Mouse (Mus musculus): ENCODE results near the gene Nrg4. TPM values are rescaled to one million over a fixed set of nuclear protein-coding genes. Genes with fewer than 3 reads are reported as not detected.
"Not testable (repeated sequence)": the region's sequence is repeated elsewhere in the genome, so short reads cannot be mapped to it uniquely, and the experiment has no call there.

Gene Nrg4
- polyA plus RNA-seq, 1 experiment from 2014 or later = 1.4 TPM

DNA sequence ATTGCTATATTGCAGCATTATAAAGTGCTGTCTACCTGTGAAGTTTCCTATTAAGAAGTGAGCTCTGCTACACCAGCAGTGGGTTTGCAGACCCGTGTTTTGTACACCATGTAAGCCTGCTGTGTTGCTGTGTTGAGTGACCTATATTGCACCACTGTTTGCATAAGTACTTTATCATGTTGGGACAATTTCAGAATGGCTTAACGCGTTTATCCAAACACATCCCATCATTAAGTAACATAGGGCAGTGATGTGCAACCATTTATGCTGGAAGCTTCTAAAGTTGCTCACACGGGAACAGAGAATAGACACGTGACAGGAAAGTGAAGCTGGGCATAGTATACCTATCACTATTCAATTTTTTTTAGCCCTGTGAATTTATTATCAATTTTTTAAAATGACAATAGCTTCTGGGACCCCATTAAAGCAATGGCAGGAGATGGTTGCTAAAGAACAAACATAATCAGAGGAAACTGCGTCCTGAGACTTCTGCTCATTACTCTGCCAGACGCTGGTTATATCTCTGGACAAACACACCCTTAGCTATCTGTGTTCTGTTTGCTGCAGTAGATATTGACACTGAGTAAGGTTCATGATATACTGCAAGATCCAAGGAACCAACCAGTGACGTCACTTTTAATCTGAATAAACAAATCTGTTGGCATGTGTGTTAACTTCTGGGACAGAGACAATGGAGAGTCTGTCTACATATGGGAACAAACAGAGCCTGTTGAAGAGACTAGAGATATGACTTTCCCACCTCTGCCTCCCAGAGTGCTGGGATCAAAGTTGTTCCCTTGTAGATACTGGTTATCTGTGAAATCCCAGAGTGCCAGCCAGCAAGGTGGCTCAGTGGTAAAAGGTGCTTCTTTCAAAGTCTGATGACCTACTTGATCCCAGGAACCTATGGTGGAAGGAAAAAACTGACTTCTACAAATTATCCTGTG lies 62.0 kb downstream of the Nrg4 start:
- no peaks in the 10 kb centered on the region for H3K27me3 ChIP-seq
- no peaks in the 10 kb centered on the region for H3K9me3 ChIP-seq (replicated peaks)
- no peaks in the 10 kb centered on the region for H3K4me1 ChIP-seq
- no peak overlapping the region for H3K9ac ChIP-seq
- no peak overlapping the region for H3K27ac ChIP-seq
- no peak overlapping the region for H3K4me3 ChIP-seq
- WGBS = 84% methylated on average over 8 of the region's 8 CpGs
- H3K36me3 ChIP-seq = no peaks in the 10 kb centered on the region
- no peak for ATAC-seq (ENCODE audit: low FRiP score)
- H3K4me2 ChIP-seq (replicated peaks) = no peak overlapping the region

DNA sequence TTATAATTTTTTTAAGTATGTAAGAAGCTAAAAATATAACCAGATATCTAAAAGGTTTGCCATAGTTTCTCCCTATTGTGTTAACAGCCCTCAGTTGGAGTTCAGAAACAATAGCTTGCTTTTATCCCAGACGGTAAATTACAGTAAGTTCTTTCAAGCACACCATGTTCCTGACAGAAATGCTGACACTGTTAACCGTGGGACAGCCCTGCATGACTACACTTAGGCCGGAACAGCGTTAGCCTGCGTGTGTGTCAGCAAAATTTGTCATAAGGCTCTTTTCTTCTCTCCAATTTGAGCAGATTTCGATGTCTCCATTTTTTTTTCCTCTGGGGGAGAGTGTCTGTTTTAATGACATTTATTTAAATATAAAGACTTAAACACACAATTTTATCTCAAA lies 66.9 kb downstream of the Nrg4 start:
- H3K4me3 ChIP-seq = no peak overlapping the region
- H3K27me3 ChIP-seq = no peaks in the 10 kb centered on the region
- ATAC-seq (ENCODE audit: low FRiP score) = no peak
- H3K9ac ChIP-seq = no peak overlapping the region
- H3K36me3 ChIP-seq = no peaks in the 10 kb centered on the region
- H3K27ac ChIP-seq = no peak overlapping the region
- no peak overlapping the region for H3K4me2 ChIP-seq (replicated peaks)
- no peaks in the 10 kb centered on the region for H3K9me3 ChIP-seq (replicated peaks)
- H3K4me1 ChIP-seq = no peaks in the 10 kb centered on the region
- WGBS = 64% methylated on average over 6 of the region's 6 CpGs

DNA sequence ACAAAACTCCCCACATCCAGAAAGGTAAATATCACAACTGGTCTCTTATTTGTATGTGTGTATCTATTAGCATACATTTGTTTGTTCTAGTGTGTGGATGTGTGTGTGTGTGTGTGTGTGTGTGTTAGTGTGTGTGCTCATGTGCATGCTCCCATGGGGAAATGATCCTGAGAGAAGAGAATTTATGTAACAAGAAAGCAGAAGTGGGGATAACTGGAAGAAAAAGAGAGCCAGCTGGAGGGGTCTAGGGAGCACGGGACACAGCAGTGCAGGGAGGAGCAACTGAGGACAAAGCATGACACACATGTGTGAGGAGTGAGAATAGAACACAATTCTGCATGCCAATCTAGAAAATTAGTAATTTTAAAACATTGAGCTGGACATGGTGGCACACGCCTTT lies 69.5 kb downstream of the Nrg4 start:
- H3K27me3 ChIP-seq = no peaks in the 10 kb centered on the region
- no peak overlapping the region for H3K4me2 ChIP-seq (replicated peaks)
- H3K4me3 ChIP-seq = no peak overlapping the region
- 87% methylated on average over 2 of the region's 2 CpGs for WGBS
- no peaks in the 10 kb centered on the region for H3K9me3 ChIP-seq (replicated peaks)
- H3K9ac ChIP-seq = no peak overlapping the region
- no peaks in the 10 kb centered on the region for H3K4me1 ChIP-seq
- no peaks in the 10 kb centered on the region for H3K36me3 ChIP-seq
- ATAC-seq (ENCODE audit: low FRiP score) = no peak
- no peak overlapping the region for H3K27ac ChIP-seq

DNA sequence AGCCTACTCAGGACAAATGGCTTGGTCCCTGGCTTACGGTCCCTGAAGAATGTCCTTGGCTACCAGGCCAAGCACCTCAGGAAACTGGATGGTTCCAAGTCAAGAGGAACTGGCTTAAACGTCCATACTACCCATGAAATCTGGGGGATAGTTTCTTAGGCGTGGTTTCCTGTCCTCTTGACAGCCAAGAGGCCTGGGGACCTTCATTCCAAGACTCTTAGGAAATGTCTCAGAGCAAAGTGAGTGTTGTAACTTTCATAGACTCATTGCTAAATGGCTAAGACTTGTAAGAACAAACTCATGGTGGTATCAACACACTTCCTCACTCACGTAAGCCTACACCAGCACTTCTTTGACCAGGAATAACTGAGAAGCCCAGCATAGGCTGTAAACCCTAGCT lies 71.0 kb downstream of the Nrg4 start:
- Histone ChIP-seq H3K27ac (no peak overlapping the region), H3K4me1 (no peaks in the 10 kb centered on the region), H3K27me3 (no peaks in the 10 kb centered on the region), H3K4me3 (no peak overlapping the region), H3K4me2 (replicated peaks) (no peak overlapping the region), H3K9ac (no peak overlapping the region), H3K9me3 (replicated peaks) (no peaks in the 10 kb centered on the region), H3K36me3 (no peaks in the 10 kb centered on the region)
- 73% methylated on average over 4 of the region's 4 CpGs for WGBS
- no peak for ATAC-seq (ENCODE audit: low FRiP score)

DNA sequence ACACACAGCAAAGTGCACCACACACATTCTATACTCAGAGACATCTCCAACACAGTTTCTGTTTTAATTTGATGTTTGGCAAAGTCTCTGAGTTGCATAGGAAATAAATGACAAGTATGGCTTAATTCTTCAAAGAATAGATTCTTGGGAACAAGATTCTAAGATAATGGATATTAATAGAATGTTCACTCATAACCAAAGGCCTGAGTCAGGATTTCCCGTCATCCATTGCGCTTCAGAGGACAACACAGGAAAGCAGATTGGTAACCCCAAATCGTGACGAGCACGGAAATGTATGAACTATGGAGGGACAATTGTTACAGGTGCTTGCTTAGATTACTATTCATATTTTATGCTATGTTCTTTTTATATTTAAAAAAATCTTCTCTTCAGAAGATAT lies 71.6 kb downstream of the Nrg4 start:
- WGBS = 94% methylated on average over 5 of the region's 5 CpGs
- Histone ChIP-seq H3K4me2 (replicated peaks) (no peak overlapping the region), H3K4me1 (no peaks in the 10 kb centered on the region), H3K27me3 (no peaks in the 10 kb centered on the region), H3K36me3 (no peaks in the 10 kb centered on the region), H3K27ac (no peak overlapping the region), H3K9me3 (replicated peaks) (no peaks in the 10 kb centered on the region), H3K9ac (no peak overlapping the region), H3K4me3 (no peak overlapping the region)
- ATAC-seq (ENCODE audit: low FRiP score) = no peak

DNA sequence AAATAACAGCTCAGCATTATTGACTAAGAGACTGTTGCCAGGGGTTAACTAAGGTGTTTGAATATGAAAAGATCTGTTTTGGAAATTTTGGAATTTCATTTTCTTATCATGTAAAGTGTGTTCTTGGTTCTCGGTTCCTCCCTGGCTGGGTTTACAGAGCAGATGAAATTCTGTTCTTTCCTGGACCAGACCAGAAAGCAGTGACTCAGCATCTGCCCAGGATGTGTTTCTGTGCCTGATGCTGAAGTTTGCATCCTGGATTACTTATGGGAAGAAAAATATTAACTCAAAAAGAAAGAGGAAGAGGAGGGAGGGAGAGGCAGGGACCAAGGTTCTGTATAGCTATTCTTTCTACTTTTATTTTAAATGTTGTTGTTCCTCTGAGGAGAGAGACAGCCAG lies 72.8 kb downstream of the Nrg4 start:
- H3K4me3 ChIP-seq = no peak overlapping the region
- H3K9ac ChIP-seq = no peak overlapping the region
- WGBS = 74% methylated on average over 1 of the region's 1 CpGs
- no peaks in the 10 kb centered on the region for H3K9me3 ChIP-seq (replicated peaks)
- H3K4me2 ChIP-seq (replicated peaks) = no peak overlapping the region
- H3K27ac ChIP-seq = no peak overlapping the region
- no peak for ATAC-seq (ENCODE audit: low FRiP score)
- no peaks in the 10 kb centered on the region for H3K36me3 ChIP-seq
- H3K27me3 ChIP-seq = no peaks in the 10 kb centered on the region
- no peaks in the 10 kb centered on the region for H3K4me1 ChIP-seq

DNA sequence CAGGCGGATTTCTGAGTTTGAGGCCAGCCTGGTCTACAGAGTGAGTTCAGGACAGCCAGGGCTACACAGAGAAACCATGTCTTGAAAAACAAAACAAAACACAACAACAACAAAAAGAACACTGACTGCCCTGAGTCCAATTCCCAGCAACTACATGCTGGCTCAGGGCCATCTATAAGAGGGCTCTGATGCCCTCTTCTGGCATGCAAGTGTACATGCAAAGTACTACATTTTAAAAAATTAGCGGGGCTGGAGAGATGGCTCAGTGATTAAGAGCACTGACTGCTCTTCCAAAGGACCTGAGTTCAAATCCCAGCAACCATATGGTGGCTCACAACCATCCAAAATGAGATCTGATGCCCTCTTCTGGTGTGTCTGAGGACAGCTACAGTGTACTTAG lies 74.5 kb downstream of the Nrg4 start:
- H3K27ac ChIP-seq; H3K9ac ChIP-seq; H3K4me3 ChIP-seq; ATAC-seq (ENCODE audit: low FRiP score); H3K4me2 ChIP-seq (replicated peaks); H3K9me3 ChIP-seq (replicated peaks); H3K4me1 ChIP-seq; H3K36me3 ChIP-seq; H3K27me3 ChIP-seq: not testable (repeated sequence)
- WGBS = 63% methylated on average over 2 of the region's 2 CpGs

DNA sequence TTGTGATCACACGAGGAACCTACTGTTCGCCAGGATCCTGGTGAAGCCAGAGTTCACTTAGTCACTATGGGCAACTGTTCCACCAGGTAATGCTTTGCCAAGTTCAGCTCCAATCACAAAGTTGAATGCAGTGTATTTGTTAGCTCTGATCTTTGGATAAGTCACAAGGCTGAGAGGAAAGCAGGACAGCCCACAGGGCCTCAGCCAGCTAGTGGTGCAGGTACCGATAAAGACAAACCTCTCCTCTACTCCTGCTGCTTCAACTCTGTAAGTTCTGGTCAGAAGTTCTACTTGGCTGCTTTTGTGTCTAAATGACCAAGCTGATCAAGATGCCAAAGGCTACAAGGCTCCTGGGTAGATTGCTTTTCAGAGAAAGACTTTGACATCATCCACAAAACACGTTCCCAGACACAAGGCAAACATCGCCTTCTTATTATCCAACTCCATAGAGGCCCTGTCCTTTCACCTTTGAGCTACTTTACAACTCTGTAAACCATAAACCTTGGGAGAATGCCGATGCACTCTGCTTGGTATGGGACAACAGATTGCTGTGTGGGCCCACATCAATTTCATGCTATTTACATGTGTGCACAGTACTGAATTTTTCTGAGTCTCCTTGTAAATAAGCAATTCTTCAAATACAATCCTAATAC lies 75.9 kb downstream of the Nrg4 start:
- Histone ChIP-seq H3K36me3 (no peaks in the 10 kb centered on the region), H3K4me2 (replicated peaks) (no peak overlapping the region), H3K27ac (no peak overlapping the region), H3K4me3 (no peak overlapping the region), H3K9me3 (replicated peaks) (no peaks in the 10 kb centered on the region), H3K27me3 (no peaks in the 10 kb centered on the region), H3K4me1 (no peaks in the 10 kb centered on the region), H3K9ac (no peak overlapping the region)
- ATAC-seq (ENCODE audit: low FRiP score) = no peak
- WGBS = 85% methylated on average over 6 of the region's 6 CpGs

DNA sequence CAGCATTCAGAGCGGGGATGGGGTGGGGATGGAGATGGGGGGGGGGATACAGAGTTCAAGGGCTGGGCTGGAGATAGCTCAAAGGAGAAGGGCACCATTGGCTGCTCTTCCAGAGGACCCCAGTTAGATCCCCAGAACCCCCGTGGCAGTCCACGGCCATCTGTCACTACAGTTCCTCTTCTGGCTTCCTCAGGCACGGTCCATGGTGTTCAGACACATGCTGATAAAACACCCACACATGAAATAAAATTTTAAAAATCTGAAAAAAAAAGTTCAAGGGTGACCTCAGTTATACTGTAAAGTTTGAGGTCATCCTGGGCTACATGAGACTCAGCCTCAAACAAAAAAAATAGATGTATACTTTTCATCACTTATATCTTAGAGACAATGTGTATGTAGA lies 78.2 kb downstream of the Nrg4 start:
- no peak for ATAC-seq (ENCODE audit: low FRiP score)
- Histone ChIP-seq H3K4me3 (no peak overlapping the region), H3K4me1 (no peaks in the 10 kb centered on the region), H3K4me2 (replicated peaks) (no peak overlapping the region), H3K36me3 (no peaks in the 10 kb centered on the region), H3K9me3 (replicated peaks) (no peaks in the 10 kb centered on the region), H3K27me3 (no peaks in the 10 kb centered on the region), H3K27ac (no peak overlapping the region), H3K9ac (no peak overlapping the region)
- WGBS = 88% methylated on average over 4 of the region's 4 CpGs

DNA sequence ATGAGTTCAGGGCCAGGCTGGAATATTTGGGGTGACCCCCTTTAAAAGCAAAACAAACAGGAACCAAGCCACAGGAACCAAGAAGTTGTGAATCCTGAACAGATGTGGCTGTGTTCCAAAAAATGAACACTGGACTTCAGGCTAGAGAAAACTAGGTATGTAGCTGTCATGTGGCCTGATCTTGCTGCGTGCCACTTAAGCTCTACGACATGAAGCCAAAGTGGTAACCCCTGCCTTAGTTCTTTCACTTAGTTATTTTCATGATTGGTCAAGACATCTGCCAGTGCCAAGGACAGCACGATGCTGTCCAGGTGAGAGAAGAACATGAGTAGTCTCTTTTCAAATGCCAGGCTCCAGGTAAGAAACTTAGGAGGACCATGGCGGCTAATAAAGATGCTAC lies 79.7 kb downstream of the Nrg4 start:
- H3K9ac ChIP-seq = no peak overlapping the region
- H3K9me3 ChIP-seq (replicated peaks) = no peaks in the 10 kb centered on the region
- no peaks in the 10 kb centered on the region for H3K36me3 ChIP-seq
- no peak for ATAC-seq (ENCODE audit: low FRiP score)
- WGBS = 94% methylated on average over 4 of the region's 4 CpGs
- H3K4me3 ChIP-seq = no peak overlapping the region
- H3K4me2 ChIP-seq (replicated peaks) = no peak overlapping the region
- H3K4me1 ChIP-seq = no peaks in the 10 kb centered on the region
- H3K27me3 ChIP-seq = no peaks in the 10 kb centered on the region
- no peak overlapping the region for H3K27ac ChIP-seq

DNA sequence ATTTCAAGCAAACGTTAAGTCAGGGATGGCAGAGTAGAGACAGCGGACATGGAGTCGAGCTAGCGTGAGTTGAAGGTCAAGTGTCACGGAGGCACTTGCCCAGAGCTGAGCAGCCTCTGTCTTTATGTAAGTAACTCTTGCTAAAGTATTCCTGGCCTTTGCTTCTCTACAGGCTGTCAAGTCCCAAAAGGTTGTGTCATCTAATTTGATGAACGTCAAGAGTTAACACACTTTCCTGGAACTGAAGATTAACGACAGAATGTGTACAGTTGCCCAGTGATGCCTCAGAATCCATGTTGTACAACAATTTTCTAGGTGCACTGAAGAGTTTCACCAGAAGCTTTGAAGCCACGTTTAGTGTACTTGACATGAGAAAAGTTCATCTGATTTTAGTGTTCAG lies 80.2 kb downstream of the Nrg4 start:
- H3K4me2 ChIP-seq (replicated peaks) = no peak overlapping the region
- no peaks in the 10 kb centered on the region for H3K9me3 ChIP-seq (replicated peaks)
- H3K36me3 ChIP-seq = no peaks in the 10 kb centered on the region
- no peaks in the 10 kb centered on the region for H3K4me1 ChIP-seq
- WGBS = 74% methylated on average over 8 of the region's 8 CpGs
- H3K4me3 ChIP-seq = no peak overlapping the region
- no peak overlapping the region for H3K27ac ChIP-seq
- no peaks in the 10 kb centered on the region for H3K27me3 ChIP-seq
- no peak overlapping the region for H3K9ac ChIP-seq
- no peak for ATAC-seq (ENCODE audit: low FRiP score)

DNA sequence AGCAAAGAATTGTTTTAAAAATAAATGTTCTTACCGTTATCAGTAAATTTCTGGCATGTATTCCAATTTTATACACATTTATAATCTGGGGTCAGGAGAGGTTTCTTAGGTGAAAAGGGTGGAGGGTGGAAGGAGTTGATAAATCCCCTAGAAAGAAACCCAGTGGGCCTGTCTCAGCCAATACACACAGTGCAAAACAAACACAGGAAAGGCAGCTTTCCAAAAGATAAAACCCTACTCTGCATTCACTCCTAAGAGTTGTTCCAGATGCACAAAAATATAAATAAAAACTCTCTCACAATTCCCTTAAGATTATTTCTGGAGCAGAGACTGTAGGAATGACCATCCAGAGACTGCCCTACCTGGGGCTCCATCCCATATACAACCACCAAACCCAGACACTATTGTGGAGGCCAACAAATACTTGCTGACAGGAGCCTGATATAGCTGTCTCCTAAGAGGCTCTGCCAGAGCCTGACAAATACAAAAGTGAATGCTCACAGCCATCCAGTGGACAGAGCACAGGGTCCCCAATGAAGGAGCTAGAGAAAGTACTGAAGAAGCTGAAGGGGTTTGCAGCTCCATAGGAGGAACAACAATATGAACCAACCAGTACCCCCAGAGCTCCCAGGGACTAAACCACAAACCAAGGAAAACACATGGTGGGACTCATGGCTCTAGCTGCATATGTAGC lies 81.4 kb downstream of the Nrg4 start:
- not testable (repeated sequence) for H3K4me2 ChIP-seq (replicated peaks); H3K27me3 ChIP-seq; H3K36me3 ChIP-seq; H3K27ac ChIP-seq; ATAC-seq (ENCODE audit: low FRiP score); H3K4me1 ChIP-seq; H3K4me3 ChIP-seq; H3K9me3 ChIP-seq (replicated peaks); H3K9ac ChIP-seq
- 100% methylated on average over 1 of the region's 1 CpGs for WGBS
